Mouse (Mus musculus) lung, postnatal 0 days (tissue): ENCODE data around the gene Hspa12b. TPM values are rescaled to one million over a fixed set of nuclear protein-coding genes. Genes with fewer than 3 reads are reported as not detected.
A peak's percentile ranks its signal among the peaks of the same experiment; 100 is the strongest.

ENCODE experiments used
- ATAC-seq: fragments of 200-750 bp; cut with Nextera tagmentation; 2 replicates; pipeline ENCODE4 v1.8.0; 2017; ENCODE audit warnings: moderate library complexity
- DNase-seq: peaks from one replicate; pipeline ENCODE4 v3.0.0-alpha.2; 2016; ENCODE audit warnings: low spot score
- H3K27ac ChIP-seq: fragments of 300-500 bp; sonication (generic); 2 replicates; pipeline ENCODE4 v1.5.1; 2014; ENCODE audit warnings: antibody characterized with exemption, mild to moderate bottlenecking, low read length, mixed read lengths
- H3K27me3 ChIP-seq: fragments of 300-500 bp; sonication (generic); replicated peaks from 2 replicates; pipeline ENCODE4 v1.6.1; 2014; ENCODE audit warnings: low read length, mixed read lengths; ENCODE audit not compliant: insufficient read depth
- H3K36me3 ChIP-seq: fragments of 300-500 bp; sonication (generic); 2 replicates; pipeline ENCODE4 v1.6.1; 2014; ENCODE audit warnings: low read length, mixed read lengths; ENCODE audit not compliant: insufficient read depth
- H3K4me1 ChIP-seq: fragments of 300-500 bp; sonication (generic); 2 replicates; pipeline ENCODE4 v1.6.1; 2014; ENCODE audit warnings: antibody characterized with exemption, low read depth, low read length, mixed read lengths; ENCODE audit not compliant: insufficient read depth
- H3K4me2 ChIP-seq: fragments of 300-500 bp; sonication (generic); replicated peaks from 2 replicates; pipeline ENCODE4 v1.6.1; 2014; ENCODE audit warnings: low read depth, mild to moderate bottlenecking, low read length, moderate library complexity, mixed read lengths
- H3K4me3 ChIP-seq: fragments of 300-500 bp; sonication (generic); 2 replicates; pipeline ENCODE4 v1.5.1; 2014; ENCODE audit warnings: low read depth, low read length
- H3K9ac ChIP-seq: fragments of 300-500 bp; sonication (generic); replicated peaks from 2 replicates; pipeline ENCODE4 v1.6.1; 2014; ENCODE audit warnings: low read depth, mild to moderate bottlenecking
- H3K9me3 ChIP-seq: fragments of 300-500 bp; sonication (generic); 2 replicates; pipeline ENCODE4 v1.6.1; 2016; ENCODE audit warnings: low read length, mixed read lengths
- CTCF ChIP-seq: IDR thresholded peaks from 2 replicates; pipeline ENCODE4 v1.5.1; 2016; ENCODE audit warnings: antibody characterized with exemption, mild to moderate bottlenecking
- EP300 ChIP-seq: IDR thresholded peaks from 2 replicates; pipeline ENCODE4 v1.6.1; 2016; ENCODE audit warnings: antibody characterized with exemption, mild to moderate bottlenecking, control low read depth
- WGBS: fragments of 180-500 bp; shearing (Covaris S2); extraction: QIAGEN DNeasy Blood & Tissue Kit; methylation state at CpG from one replicate; pipeline ENCODE4 v1.1.7; 2014; 5-methylcytosine and 5-hydroxymethylcytosine counted together
- polyA plus RNA-seq: library from polyadenylated mRNA; unstranded; fragments of >200 nt; fragmentation: Nextera tagmentation; extraction: Ambion mirVana; gene quantifications from 2 replicates; pipeline ENCODE4 v1.2.1, GENCODE M21; 2015

Gene Hspa12b
- polyA plus RNA-seq, 1 experiment from 2014 or later, result 17.9 TPM

- Histone ChIP-seq H3K36me3 (no peaks in the 10 kb centered on the region), H3K9me3 (no peaks in the 10 kb centered on the region), H3K27ac (no peak within 1 kb of the TSS; the same call in 1 of the 2 replicates), H3K4me3 (no peak within 1 kb of the TSS), H3K9ac (no peak within 1 kb of the TSS), H3K4me2 (no peak within 1 kb of the TSS), H3K27me3 (no peaks in the 10 kb centered on the region), H3K4me1 (no peaks in the 10 kb centered on the region; the same call in 1 of the 2 replicates)
- ATAC-seq (no peak), DNase-seq (no peak)
- TF ChIP-seq EP300 (no peak), CTCF (no peak)
- 73% methylated on average over 9 of the region's 9 CpGs for WGBS
These were observed 6.0 kb downstream of the Hspa12b start, which contains the start of gene Gm11037 for GRCm38 (mm10) chr2:131132930-131133547. TSS of gene Gm11037 (plus strand) at chr2:131133497.

- WGBS, result 50% methylated on average over 1 of the region's 1 CpGs
- Histone ChIP-seq H3K9ac (no peak overlapping the region), H3K9me3 (no peaks in the 10 kb centered on the region), H3K27me3 (no peaks in the 10 kb centered on the region), H3K27ac (peak overlapping the region; percentile 62), H3K36me3 (no peaks in the 10 kb centered on the region), H3K4me1 (no peaks in the 10 kb centered on the region; the same call in 1 of the 2 replicates), H3K4me2 (no peak overlapping the region), H3K4me3 (no peak overlapping the region)
- DNase-seq, result peak; percentile 66
- peak; percentile 89 for ATAC-seq
- TF ChIP-seq EP300 (peak; percentile 72), CTCF (no peak)
These were observed 7.3 kb downstream of the Hspa12b start for GRCm38 (mm10) chr2:131134381-131134780.

GRCm38 (mm10) chr2:131134826-131135400 is 7.8 kb downstream of the Hspa12b start:
- no peaks in the 10 kb centered on the region for H3K36me3 ChIP-seq
- H3K4me3 ChIP-seq, result no peak overlapping the region
- H3K27me3 ChIP-seq, result no peaks in the 10 kb centered on the region
- H3K9me3 ChIP-seq, result no peaks in the 10 kb centered on the region
- no peak overlapping the region for H3K9ac ChIP-seq
- DNase-seq (no peak), ATAC-seq (no peak; the same call in 1 of the 2 replicates)
- H3K27ac ChIP-seq, result peak overlapping the region; percentile 62
- H3K4me1 ChIP-seq, result peaks cover 5% of the 10 kb centered on the region; the same call in 1 of the 2 replicates
- 70% methylated on average over 8 of the region's 8 CpGs for WGBS
- TF ChIP-seq EP300 (no peak), CTCF (no peak)
- no peak overlapping the region for H3K4me2 ChIP-seq

GRCm38 (mm10) chr2:131135521-131136139 is 8.6 kb downstream of the Hspa12b start:
- Histone ChIP-seq H3K9me3 (no peaks in the 10 kb centered on the region), H3K4me1 (peaks cover 7% of the 10 kb centered on the region; the same call in 1 of the 2 replicates), H3K4me2 (no peak overlapping the region), H3K36me3 (no peaks in the 10 kb centered on the region), H3K4me3 (no peak overlapping the region), H3K27ac (0 out of 2 replicates have a peak overlapping the region, but pooled peaks have one; percentile 62), H3K27me3 (no peaks in the 10 kb centered on the region), H3K9ac (no peak overlapping the region)
- no peak for DNase-seq
- WGBS, result 43% methylated on average over 11 of the region's 11 CpGs
- peak; percentile 22; the same call in 1 of the 2 replicates for ATAC-seq
- no peak for TF ChIP-seq CTCF
- TF ChIP-seq EP300, result no peak

- Histone ChIP-seq H3K36me3 (no peaks in the 10 kb centered on the region), H3K4me2 (no peak overlapping the region), H3K27me3 (no peaks in the 10 kb centered on the region), H3K4me1 (peaks cover 7% of the 10 kb centered on the region; the same call in 1 of the 2 replicates), H3K27ac (0 out of 2 replicates have a peak overlapping the region, but pooled peaks have one; percentile 14), H3K9me3 (no peaks in the 10 kb centered on the region), H3K4me3 (no peak overlapping the region), H3K9ac (no peak overlapping the region)
- ATAC-seq, result no peak
- WGBS, result 84% methylated on average over 4 of the region's 4 CpGs
- no peak for TF ChIP-seq EP300
- no peak for TF ChIP-seq CTCF
- no peak for DNase-seq
These were observed 11.2 kb downstream of the Hspa12b start for GRCm38 (mm10) chr2:131138296-131138695.

GRCm38 (mm10) chr2:131138760-131139159 is 11.7 kb downstream of the Hspa12b start:
- no peak for DNase-seq
- no peak for ATAC-seq

More at GRCm38 (mm10) chr2:131138760-131139159, 11.7 kb downstream of the Hspa12b start:
- Histone ChIP-seq H3K9me3 (no peaks in the 10 kb centered on the region), H3K4me3 (no peak overlapping the region), H3K36me3 (no peaks in the 10 kb centered on the region), H3K4me2 (no peak overlapping the region), H3K27ac (0 out of 2 replicates have a peak overlapping the region, but pooled peaks have one; percentile 14), H3K9ac (no peak overlapping the region), H3K27me3 (no peaks in the 10 kb centered on the region), H3K4me1 (peaks cover 7% of the 10 kb centered on the region; the same call in 1 of the 2 replicates)
- TF ChIP-seq EP300 (no peak), CTCF (no peak)
- WGBS, result 91% methylated on average over 7 of the region's 7 CpGs
